8 mouse cellular contexts compared by ENCODE assay signal in genomic region chr10:79793051-79793737, GRCm38 (mm10). TPM values are rescaled to one million over a fixed set of nuclear protein-coding genes. Genes with fewer than 3 reads are reported as not detected.
A peak's percentile ranks its signal among the peaks of the same experiment; 100 is the strongest.
DNase-seq lines count a peak whose midpoint lies in the region; ATAC-seq and TF ChIP-seq lines count a peak whose summit lies in the region.

Gene Palm (plus strand): TSS chr10:79793572.

- intact Hi-C loops in heart, postnatal 14 days (cut with DNase I), result loop anchor here (1.0 kb wide), 1 partner anchor 19 kb away; no protein-coding TSS in a partner anchor

- H3K27ac ChIP-seq in forebrain, embryonic 15.5 days (replicated peaks), result peak within 1 kb of the TSS; percentile 95
- peak within 1 kb of the TSS; percentile 85 for H3K27ac ChIP-seq in neural tube, embryonic 15.5 days (replicated peaks)

- H3K4me2 ChIP-seq in forebrain, embryonic 15.5 days (replicated peaks), result peak within 1 kb of the TSS; percentile 81
- peak within 1 kb of the TSS; percentile 90 for H3K4me2 ChIP-seq in neural tube, embryonic 15.5 days

- peak; percentile 51 for DNase-seq in c-Kit-positive CD71-negative TER-119-negative erythroid progenitor cells, embryonic 14.5 days (ENCODE audit: low read depth)
- peak; percentile 90 to 91 for DNase-seq in heart, postnatal 14 days
- peak; percentile 76 to 88 for DNase-seq in layer of hippocampus, adult 18-20 months (ENCODE audit: low spot score in 2 of 2)
- DNase-seq in lung, adult 2 months, result peak; percentile 81
- peak; percentile 91 for DNase-seq in testis, postnatal 10 days (ENCODE audit: low spot score)

- H3K27me3 ChIP-seq in E14TG2a.4 (ENCODE audit: insufficient read depth, low read length), result peaks cover 38% of the 10 kb centered on the region
- no peaks in the 10 kb centered on the region for H3K27me3 ChIP-seq in forebrain, embryonic 15.5 days
- H3K27me3 ChIP-seq in neural tube, embryonic 15.5 days (replicated peaks), result no peaks in the 10 kb centered on the region

- peak within 1 kb of the TSS; percentile 99 for H3K9ac ChIP-seq in forebrain, embryonic 15.5 days (replicated peaks)
- peak within 1 kb of the TSS; percentile 77 for H3K9ac ChIP-seq in neural tube, embryonic 15.5 days (replicated peaks)

- WGBS in forebrain, embryonic 15.5 days, result 8% methylated on average over 37 of the region's 51 CpGs
- 5% methylated on average over 51 of the region's 51 CpGs for WGBS in lung, adult 2 months
- WGBS in neural tube, embryonic 15.5 days, result 8% methylated on average over 33 of the region's 51 CpGs

- peaks cover 52% of the 10 kb centered on the region for H3K4me1 ChIP-seq in E14TG2a.4 (replicated peaks; ENCODE audit: low read depth, low read length)
- peaks cover 43% of the 10 kb centered on the region for H3K4me1 ChIP-seq in forebrain, embryonic 15.5 days
- H3K4me1 ChIP-seq in lung, adult 2 months (ENCODE audit: control insufficient read depth, insufficient read depth, low read length), result peaks cover 3% of the 10 kb centered on the region; the same call in 1 of the 2 replicates
- peaks cover 48% of the 10 kb centered on the region for H3K4me1 ChIP-seq in neural tube, embryonic 15.5 days

- TF ChIP-seq CTCF in E14TG2a.4 (conservative IDR thresholded peaks at IDR 0.05; ENCODE audit: low read length), result no peak; the same call in 1 of the 2 replicates
- peak; percentile 62 for TF ChIP-seq CTCF in lung, adult 2 months (IDR thresholded peaks at IDR 0.05; ENCODE audit: insufficient read depth, low read length)

- TF ChIP-seq POLR2A in lung, adult 2 months (IDR thresholded peaks at IDR 0.05; ENCODE audit: borderline replicate concordance, extremely low read depth, low read depth, low read length), result no peak

- peak; percentile 70 for ATAC-seq in forebrain, embryonic 15.5 days (replicated peaks)
- peak; percentile 69 for ATAC-seq in neural tube, embryonic 15.5 days (ENCODE audit: low FRiP score)

- no peaks in the 10 kb centered on the region for H3K36me3 ChIP-seq in E14TG2a.4 (ENCODE audit: insufficient read depth, low read length)
- H3K36me3 ChIP-seq in forebrain, embryonic 15.5 days, result no peaks in the 10 kb centered on the region
- H3K36me3 ChIP-seq in neural tube, embryonic 15.5 days, result no peaks in the 10 kb centered on the region

- no peaks in the 10 kb centered on the region for H3K9me3 ChIP-seq in E14TG2a.4 (ENCODE audit: low read length)
- H3K9me3 ChIP-seq in forebrain, embryonic 15.5 days, result no peaks in the 10 kb centered on the region
- H3K9me3 ChIP-seq in neural tube, embryonic 15.5 days (replicated peaks), result no peaks in the 10 kb centered on the region

- H3K4me3 ChIP-seq in E14TG2a.4 (replicated peaks; ENCODE audit: low read length), result peak within 1 kb of the TSS; percentile 91
- H3K4me3 ChIP-seq in forebrain, embryonic 15.5 days, result peak within 1 kb of the TSS; percentile 91
- H3K4me3 ChIP-seq in lung, adult 2 months (replicated peaks; ENCODE audit: extremely low read depth, low read depth, low read length), result peak within 1 kb of the TSS; percentile 74
- peak within 1 kb of the TSS; percentile 70 for H3K4me3 ChIP-seq in neural tube, embryonic 15.5 days (replicated peaks)

RNA-seq across cellular contexts. Expression of gene Palm, which starts in this region (rescaled TPM):
- polyA plus RNA-seq in forebrain, embryonic 15.5 days (2015; fragmentation: Nextera tagmentation; extraction: Ambion mirVana), result 317 and 325 TPM in 2 replicates
- total RNA-seq in heart, postnatal 14 days (2021), result 10 to 100 TPM; 71.8 to 86.5 TPM
- 100 to 1,000 TPM; 293 to 314 TPM for total RNA-seq in layer of hippocampus, adult 18-20 months (2021)
- 34.2 and 38.5 TPM in 2 replicates for polyA plus RNA-seq in lung, adult 2 months (2012; rRNA removed)
- polyA plus RNA-seq in neural tube, embryonic 15.5 days (2015; fragmentation: Nextera tagmentation; extraction: Ambion mirVana), result 227 and 256 TPM in 2 replicates

Comparison
In these comparisons a context has a peak if more than half of its experiments do, and no peak if none do; other contexts are left out.
1. Peak in every context shown above with its lines: DNase-seq, ATAC-seq, H3K4me3 ChIP-seq and H3K27ac ChIP-seq.